Mouse (Mus musculus): ENCODE measurements around the gene Tfap2a. TPM values are rescaled to one million over a fixed set of nuclear protein-coding genes. Genes with fewer than 3 reads are reported as not detected.

Gene Tfap2a
- polyA plus RNA-seq, 1 experiment: not detected

DNA sequence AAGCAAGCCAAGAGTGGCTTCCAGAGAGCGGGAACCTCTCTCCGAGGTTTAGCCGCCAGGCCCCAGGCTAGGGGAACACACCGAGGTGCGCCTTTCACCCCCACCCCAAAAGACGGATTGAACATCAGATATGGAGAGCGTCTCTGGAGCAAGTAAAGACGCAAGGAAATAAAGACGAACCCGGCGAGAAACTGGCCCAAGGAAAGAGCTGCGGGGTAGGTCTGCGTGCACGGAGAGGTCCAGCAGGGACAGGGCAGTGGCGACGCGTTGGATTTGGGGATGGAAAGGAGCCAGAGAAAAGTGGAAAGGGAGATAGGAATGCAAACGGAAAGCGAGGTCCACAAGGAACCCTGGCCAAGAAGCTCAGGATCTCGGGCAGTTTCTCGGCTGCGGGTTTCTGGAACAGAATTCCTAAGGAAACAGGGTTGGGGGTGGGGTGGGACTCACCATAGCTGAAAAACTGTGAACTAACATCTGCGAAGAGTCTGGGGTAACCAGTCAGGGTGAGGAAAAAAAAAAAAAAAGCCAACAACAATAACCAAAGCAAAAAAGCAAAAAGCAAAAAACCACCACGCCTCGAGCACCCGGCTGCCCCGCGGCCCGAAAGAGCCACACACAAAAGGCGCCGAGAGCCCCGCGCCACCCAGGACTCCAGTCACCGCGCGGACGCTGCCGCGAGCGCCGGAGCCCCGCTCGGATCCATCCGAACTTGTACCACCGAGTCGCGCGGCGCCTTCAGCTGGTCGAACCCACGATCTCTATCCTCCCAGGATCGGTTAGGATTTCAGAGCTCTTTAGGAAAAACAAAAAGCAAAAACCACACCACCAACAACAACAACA is 8.4 kb downstream of the Tfap2a start:
- Histone ChIP-seq H3K27me3 (ENCODE audit: control insufficient read depth) (peaks cover 99% of the 10 kb centered on the region), H3K36me3 (ENCODE audit: control insufficient read depth) (no peaks in the 10 kb centered on the region), H3K9me3 (ENCODE audit: control insufficient read depth, low read length) (peaks cover 2% of the 10 kb centered on the region; the same call in 1 of the 2 replicates), H3K4me1 (ENCODE audit: control insufficient read depth) (no peaks in the 10 kb centered on the region), H3K4me3 (replicated peaks) (no peak overlapping the region)
- TF ChIP-seq TAL1 (IDR thresholded peaks at IDR 0.05; ENCODE audit: low read length): no peak
- no peak for TF ChIP-seq GATA1 (IDR thresholded peaks at IDR 0.05; ENCODE audit: low read length)

DNA sequence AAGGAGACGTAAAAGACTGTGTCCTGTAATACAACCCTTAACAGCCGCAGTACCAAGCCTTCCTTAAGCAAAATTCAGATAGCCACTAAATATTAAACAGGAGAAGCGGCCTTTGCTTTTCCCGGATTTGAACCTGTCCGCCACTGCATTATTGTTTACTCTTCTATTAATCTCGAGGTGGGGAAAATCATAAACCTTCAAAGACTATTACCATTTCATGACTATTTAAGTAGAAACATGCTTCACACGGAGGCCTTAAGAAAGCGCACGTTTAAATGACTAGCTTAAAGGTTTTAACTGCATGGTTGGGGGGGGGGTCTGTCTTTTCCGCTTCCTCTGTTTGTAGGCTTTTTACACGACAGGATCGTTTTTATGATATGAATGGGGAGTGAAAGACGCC is 9.1 kb downstream of the Tfap2a start:
- Histone ChIP-seq H3K9me3 (ENCODE audit: control insufficient read depth, low read length) (peaks cover 2% of the 10 kb centered on the region; the same call in 1 of the 2 replicates), H3K4me1 (ENCODE audit: control insufficient read depth) (no peaks in the 10 kb centered on the region), H3K27me3 (ENCODE audit: control insufficient read depth) (peaks cover 99% of the 10 kb centered on the region), H3K4me3 (replicated peaks) (no peak overlapping the region), H3K36me3 (ENCODE audit: control insufficient read depth) (no peaks in the 10 kb centered on the region)
- no peak for TF ChIP-seq GATA1 (IDR thresholded peaks at IDR 0.05; ENCODE audit: low read length)
- no peak for TF ChIP-seq TAL1 (IDR thresholded peaks at IDR 0.05; ENCODE audit: low read length)

GRCm38 (mm10) chr13:40728626-40728990 is 9.6 kb downstream of the Tfap2a start:
- TF ChIP-seq TAL1 (IDR thresholded peaks at IDR 0.05; ENCODE audit: low read length): no peak
- no peak for TF ChIP-seq GATA1 (IDR thresholded peaks at IDR 0.05; ENCODE audit: low read length)
- no peaks in the 10 kb centered on the region for H3K4me1 ChIP-seq (ENCODE audit: control insufficient read depth)
- H3K4me3 ChIP-seq (replicated peaks): no peak overlapping the region
- no peaks in the 10 kb centered on the region for H3K36me3 ChIP-seq (ENCODE audit: control insufficient read depth)
- peaks cover 99% of the 10 kb centered on the region for H3K27me3 ChIP-seq (ENCODE audit: control insufficient read depth)
- H3K9me3 ChIP-seq (ENCODE audit: control insufficient read depth, low read length): peaks cover 2% of the 10 kb centered on the region; the same call in 1 of the 2 replicates

DNA sequence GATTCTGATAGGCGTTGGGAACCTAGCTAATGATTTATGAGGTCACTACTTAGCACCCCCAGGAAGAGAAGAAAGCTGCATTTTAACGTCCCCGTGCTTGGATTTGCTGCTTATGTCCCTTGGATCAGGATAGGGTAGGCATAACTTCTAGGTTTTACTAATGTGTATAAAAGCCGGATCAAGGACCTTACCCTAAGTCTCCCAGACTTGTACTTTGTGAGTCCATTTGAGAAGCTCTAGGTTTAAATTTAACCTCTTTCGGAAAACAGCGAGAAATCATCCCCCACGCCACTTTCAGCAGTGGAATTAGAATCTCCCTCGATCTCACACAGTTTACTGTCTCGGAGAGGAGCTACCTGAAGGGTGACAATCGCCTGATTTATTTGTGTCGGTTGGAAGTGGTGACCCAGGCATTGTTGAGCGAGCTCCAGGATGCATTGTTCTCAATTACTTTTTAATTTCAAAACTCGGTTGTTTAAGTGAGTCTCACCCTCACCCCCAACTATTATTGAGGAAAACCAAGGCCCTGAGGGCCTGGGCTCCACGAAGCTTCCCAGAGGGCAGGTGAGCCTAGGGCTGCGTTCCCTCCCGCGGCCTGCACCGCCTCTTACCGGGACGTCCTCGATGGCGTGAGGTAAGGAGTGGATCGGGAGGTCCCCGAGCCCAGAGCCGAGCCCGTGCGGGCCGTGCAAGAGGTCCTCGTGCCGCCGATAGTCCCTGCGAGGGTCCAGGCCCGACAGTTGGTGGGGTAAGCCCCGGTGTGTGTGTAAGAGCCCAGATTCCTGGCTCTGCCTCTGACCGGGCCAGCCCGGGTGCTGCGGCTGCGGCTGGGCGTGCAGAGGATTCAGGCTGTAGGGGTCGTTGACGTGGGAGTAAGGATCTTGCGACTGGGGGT is 10.2 kb downstream of the Tfap2a start:
- Histone ChIP-seq H3K9me3 (ENCODE audit: control insufficient read depth, low read length) (peaks cover 2% of the 10 kb centered on the region; the same call in 1 of the 2 replicates), H3K27me3 (ENCODE audit: control insufficient read depth) (peaks cover 99% of the 10 kb centered on the region), H3K4me3 (replicated peaks) (no peak overlapping the region), H3K4me1 (ENCODE audit: control insufficient read depth) (peaks cover 4% of the 10 kb centered on the region), H3K36me3 (ENCODE audit: control insufficient read depth) (no peaks in the 10 kb centered on the region)
- TF ChIP-seq GATA1 (IDR thresholded peaks at IDR 0.05; ENCODE audit: low read length) (no peak), TAL1 (IDR thresholded peaks at IDR 0.05; ENCODE audit: low read length) (no peak)

DNA sequence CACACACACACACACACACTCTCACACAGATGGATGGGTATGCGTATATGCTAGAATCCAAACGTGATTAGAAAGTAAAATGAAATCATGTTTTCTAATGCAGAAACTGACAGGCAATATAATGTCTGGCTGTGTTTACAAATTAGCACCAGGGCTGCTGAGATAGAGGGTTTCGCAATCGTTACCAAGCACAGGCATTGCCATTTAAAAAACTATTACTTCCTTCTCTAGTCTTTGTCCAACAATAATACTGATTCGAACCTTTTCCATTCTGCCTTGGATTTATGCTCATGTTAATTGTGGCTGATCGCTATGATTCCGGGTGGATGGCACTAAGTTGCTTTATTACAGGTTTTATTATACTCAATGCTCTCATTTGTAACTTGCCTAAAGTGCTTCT is 12.3 kb downstream of the Tfap2a start:
- peaks cover 91% of the 10 kb centered on the region for H3K27me3 ChIP-seq (ENCODE audit: control insufficient read depth)
- H3K9me3 ChIP-seq (ENCODE audit: control insufficient read depth, low read length): peaks cover 2% of the 10 kb centered on the region; the same call in 1 of the 2 replicates
- TF ChIP-seq GATA1 (IDR thresholded peaks at IDR 0.05; ENCODE audit: low read length) (no peak), TAL1 (IDR thresholded peaks at IDR 0.05; ENCODE audit: low read length) (no peak)
- no peaks in the 10 kb centered on the region for H3K36me3 ChIP-seq (ENCODE audit: control insufficient read depth)
- peaks cover 9% of the 10 kb centered on the region for H3K4me1 ChIP-seq (ENCODE audit: control insufficient read depth)
- no peak overlapping the region for H3K4me3 ChIP-seq (replicated peaks)

- Histone ChIP-seq H3K9me3 (ENCODE audit: control insufficient read depth, low read length) (peaks cover 2% of the 10 kb centered on the region; the same call in 1 of the 2 replicates), H3K4me1 (ENCODE audit: control insufficient read depth) (peaks cover 9% of the 10 kb centered on the region), H3K4me3 (replicated peaks) (no peak overlapping the region), H3K36me3 (ENCODE audit: control insufficient read depth) (no peaks in the 10 kb centered on the region), H3K27me3 (ENCODE audit: control insufficient read depth) (peaks cover 91% of the 10 kb centered on the region)
- TF ChIP-seq TAL1 (IDR thresholded peaks at IDR 0.05; ENCODE audit: low read length): no peak
- no peak for TF ChIP-seq GATA1 (IDR thresholded peaks at IDR 0.05; ENCODE audit: low read length)
Observed at GRCm38 (mm10) chr13:40723598-40723920, 14.6 kb downstream of the Tfap2a start.

DNA sequence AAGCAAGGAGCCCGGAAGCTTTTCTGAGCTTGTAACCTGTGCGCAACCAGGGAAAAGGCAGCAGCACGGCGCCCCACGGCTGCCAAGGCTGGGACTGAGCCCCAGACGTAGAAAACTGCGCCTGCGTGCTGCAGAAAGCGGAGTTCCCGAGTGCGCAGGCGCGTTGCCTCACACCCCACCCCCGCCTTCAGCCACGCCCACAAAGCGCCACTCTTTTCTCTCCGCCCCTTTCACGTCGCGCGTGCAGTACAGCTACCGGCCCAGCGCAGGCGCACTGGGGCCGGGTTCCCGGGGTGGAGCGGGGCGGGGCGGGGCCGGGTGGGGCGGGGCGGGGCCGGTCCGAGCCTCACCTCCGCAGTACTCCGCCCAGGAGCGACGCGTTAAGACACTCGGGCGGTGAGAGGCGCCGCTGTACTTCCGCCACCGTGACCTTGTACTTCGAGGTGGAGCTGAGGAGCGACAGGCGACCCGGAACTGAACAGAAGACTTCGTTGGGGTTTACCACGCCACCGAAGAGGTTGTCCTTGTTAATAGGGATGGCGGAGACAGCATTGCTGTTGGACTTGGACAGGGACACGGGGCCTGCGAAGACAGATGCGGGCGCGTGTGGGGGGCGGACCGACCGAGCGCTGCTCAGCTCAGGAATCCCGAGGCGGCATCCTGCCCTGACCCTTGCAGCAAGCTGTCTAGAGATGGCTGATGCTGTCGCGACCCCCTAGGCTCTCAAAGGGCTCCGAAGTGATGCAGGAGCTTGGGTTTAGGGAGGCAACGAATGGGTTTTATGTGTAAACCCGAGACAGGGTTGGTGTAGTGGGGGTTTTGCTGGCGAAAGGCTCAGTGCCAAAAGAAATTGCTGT is 15.2 kb downstream of the Tfap2a start:
- Histone ChIP-seq H3K36me3 (ENCODE audit: control insufficient read depth) (no peaks in the 10 kb centered on the region), H3K4me3 (replicated peaks) (peak overlapping the region; percentile 57), H3K4me1 (ENCODE audit: control insufficient read depth) (peaks cover 9% of the 10 kb centered on the region), H3K27me3 (ENCODE audit: control insufficient read depth) (peaks cover 89% of the 10 kb centered on the region), H3K9me3 (ENCODE audit: control insufficient read depth, low read length) (no peaks in the 10 kb centered on the region)
- TF ChIP-seq GATA1 (IDR thresholded peaks at IDR 0.05; ENCODE audit: low read length) (no peak), TAL1 (IDR thresholded peaks at IDR 0.05; ENCODE audit: low read length) (no peak)

- peaks cover 90% of the 10 kb centered on the region for H3K27me3 ChIP-seq (ENCODE audit: control insufficient read depth)
Observed at GRCm38 (mm10) chr13:40719741-40720082, 18.5 kb downstream of the Tfap2a start.

More at GRCm38 (mm10) chr13:40719741-40720082, 18.5 kb downstream of the Tfap2a start:
- Histone ChIP-seq H3K4me3 (replicated peaks) (no peak overlapping the region), H3K36me3 (ENCODE audit: control insufficient read depth) (no peaks in the 10 kb centered on the region), H3K9me3 (ENCODE audit: control insufficient read depth, low read length) (no peaks in the 10 kb centered on the region), H3K4me1 (ENCODE audit: control insufficient read depth) (peaks cover 9% of the 10 kb centered on the region)
- TF ChIP-seq TAL1 (IDR thresholded peaks at IDR 0.05; ENCODE audit: low read length) (no peak), GATA1 (IDR thresholded peaks at IDR 0.05; ENCODE audit: low read length) (no peak)
